Mouse (Mus musculus) hindbrain, postnatal 0 days (tissue): Measurements from ENCODE around the gene Bud31. TPM values are rescaled to one million over a fixed set of nuclear protein-coding genes. Genes with fewer than 3 reads are reported as not detected.

Experiments
- ATAC-seq: fragments of 200-750 bp; cut with Nextera tagmentation; 2 replicates; pipeline ENCODE4 v1.8.0; 2017; ENCODE audit warnings: mild to moderate bottlenecking, moderate TSS enrichment, moderate library complexity
- DNase-seq: peaks from one replicate; pipeline ENCODE4 v3.0.0-alpha.2; 2015; ENCODE audit warnings: low spot score
- H3K27ac ChIP-seq: fragments of 300-500 bp; sonication (generic); 2 replicates; pipeline ENCODE4 v1.5.1; 2014; ENCODE audit warnings: mild to moderate bottlenecking
- H3K27me3 ChIP-seq: fragments of 300-500 bp; sonication (generic); 2 replicates; pipeline ENCODE4 v1.6.1; 2014; ENCODE audit warnings: low read length, mixed read lengths; ENCODE audit not compliant: insufficient read depth
- H3K36me3 ChIP-seq: fragments of 300-500 bp; sonication (generic); 2 replicates; pipeline ENCODE4 v1.6.1; 2014; ENCODE audit warnings: low read length, mixed read lengths; ENCODE audit not compliant: insufficient read depth
- H3K4me1 ChIP-seq: fragments of 300-500 bp; sonication (generic); 2 replicates; pipeline ENCODE4 v1.6.1; 2014; ENCODE audit warnings: antibody characterized with exemption, low read length, mixed read lengths; ENCODE audit not compliant: insufficient read depth
- H3K4me2 ChIP-seq: fragments of 300-500 bp; sonication (generic); 2 replicates; pipeline ENCODE4 v1.6.1; 2014; ENCODE audit warnings: low read depth, mild to moderate bottlenecking, low read length, moderate library complexity, mixed read lengths
- H3K4me3 ChIP-seq: fragments of 300-500 bp; sonication (generic); 2 replicates; pipeline ENCODE4 v1.5.1; 2014; ENCODE audit warnings: low read length
- H3K9ac ChIP-seq: fragments of 300-500 bp; sonication (generic); replicated peaks from 2 replicates; pipeline ENCODE4 v1.6.1; 2014; ENCODE audit warnings: mild to moderate bottlenecking, low read length, moderate library complexity, mixed read lengths
- H3K9me3 ChIP-seq: fragments of 300-500 bp; sonication (generic); 2 replicates; pipeline ENCODE4 v1.6.1; 2016; ENCODE audit warnings: low read length, mixed read lengths
- CTCF ChIP-seq: IDR thresholded peaks from 2 replicates; pipeline ENCODE4 v1.5.1; 2016; ENCODE audit warnings: antibody characterized with exemption, control low read depth, low read depth
- WGBS: fragments of 180-500 bp; shearing (Covaris S2); extraction: QIAGEN DNeasy Blood & Tissue Kit; methylation state at CpG from one replicate; pipeline ENCODE4 v1.1.7; 2014; 5-methylcytosine and 5-hydroxymethylcytosine counted together
- polyA plus RNA-seq: library from polyadenylated mRNA; unstranded; fragments of >200 nt; fragmentation: Nextera tagmentation; extraction: Ambion mirVana; gene quantifications from 2 replicates; pipeline ENCODE4 v1.2.1, GENCODE M21; 2015
- total RNA-seq: library from RNA; depleted of rRNA; stranded (reverse); fragments of >200 nt; gene quantifications from 2 replicates; pipeline ENCODE4 v1.2.3, GENCODE M21; 2014; rRNA removed

Bud31 gene
- total and polyA plus RNA-seq, 2 experiments from 2014 or later, result 63.1 to 161 TPM

DNA sequence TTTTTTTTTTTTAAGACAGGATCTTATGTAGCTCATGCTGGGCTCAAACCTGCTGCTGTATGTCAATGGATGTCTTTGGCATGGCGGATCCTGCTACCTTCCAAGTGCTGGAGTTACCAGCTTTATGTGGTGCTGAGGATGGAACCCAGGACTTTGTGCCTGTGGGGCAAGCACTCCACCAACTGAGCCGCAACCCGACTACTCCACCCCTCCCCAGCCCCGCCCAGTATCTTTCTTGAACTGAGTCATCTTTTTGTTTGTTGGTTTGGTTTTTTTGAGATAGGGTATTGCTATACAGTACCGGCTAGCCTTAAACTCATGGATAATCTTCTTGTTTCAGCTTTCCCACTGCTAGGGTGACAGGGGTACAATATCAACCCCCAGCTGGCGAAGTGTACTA lies 49.3 kb downstream of the Bud31 start:
- Histone ChIP-seq H3K9me3 (no peaks in the 10 kb centered on the region), H3K4me3 (no peak overlapping the region), H3K4me1 (peaks cover 16% of the 10 kb centered on the region), H3K4me2 (0 out of 2 replicates have a peak overlapping the region, but pooled peaks have one; percentile 90), H3K36me3 (peaks cover 27% of the 10 kb centered on the region), H3K9ac (no peak overlapping the region), H3K27ac (no peak overlapping the region), H3K27me3 (no peaks in the 10 kb centered on the region)
- no peak for TF ChIP-seq CTCF
- ATAC-seq (no peak), DNase-seq (no peak)
- 96% methylated on average over 6 of the region's 6 CpGs for WGBS

DNA sequence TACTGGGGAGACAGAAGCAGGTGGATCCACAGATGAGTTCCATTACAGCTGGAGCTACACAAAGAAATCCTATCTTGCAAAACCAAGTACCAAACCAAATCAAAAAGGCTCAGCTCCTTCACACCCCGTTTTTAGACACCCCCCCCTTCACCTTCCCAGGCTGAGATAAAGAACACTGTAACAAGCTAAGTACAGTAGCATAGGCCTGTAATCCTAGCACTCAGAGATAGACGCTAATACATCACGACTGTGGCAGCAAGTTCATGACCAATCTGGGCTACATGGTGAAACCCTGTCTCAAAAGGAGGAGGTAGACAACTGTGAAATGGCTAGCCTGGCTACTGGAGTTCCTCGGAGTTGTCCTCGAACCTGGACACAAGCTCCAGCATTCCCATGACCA lies 50.2 kb downstream of the Bud31 start:
- no peak for DNase-seq
- Histone ChIP-seq H3K36me3 (peaks cover 30% of the 10 kb centered on the region), H3K4me3 (peak overlapping the region; percentile 83), H3K9me3 (no peaks in the 10 kb centered on the region), H3K27ac (peak overlapping the region; percentile 95; the same call in 1 of the 2 replicates), H3K27me3 (no peaks in the 10 kb centered on the region), H3K4me2 (peak overlapping the region; percentile 90), H3K4me1 (peaks cover 16% of the 10 kb centered on the region), H3K9ac (peak overlapping the region; percentile 91)
- 53% methylated on average over 5 of the region's 5 CpGs for WGBS
- no peak for TF ChIP-seq CTCF
- ATAC-seq, result 0 out of 2 replicates have a peak, but pooled peaks have one; percentile 3

DNA sequence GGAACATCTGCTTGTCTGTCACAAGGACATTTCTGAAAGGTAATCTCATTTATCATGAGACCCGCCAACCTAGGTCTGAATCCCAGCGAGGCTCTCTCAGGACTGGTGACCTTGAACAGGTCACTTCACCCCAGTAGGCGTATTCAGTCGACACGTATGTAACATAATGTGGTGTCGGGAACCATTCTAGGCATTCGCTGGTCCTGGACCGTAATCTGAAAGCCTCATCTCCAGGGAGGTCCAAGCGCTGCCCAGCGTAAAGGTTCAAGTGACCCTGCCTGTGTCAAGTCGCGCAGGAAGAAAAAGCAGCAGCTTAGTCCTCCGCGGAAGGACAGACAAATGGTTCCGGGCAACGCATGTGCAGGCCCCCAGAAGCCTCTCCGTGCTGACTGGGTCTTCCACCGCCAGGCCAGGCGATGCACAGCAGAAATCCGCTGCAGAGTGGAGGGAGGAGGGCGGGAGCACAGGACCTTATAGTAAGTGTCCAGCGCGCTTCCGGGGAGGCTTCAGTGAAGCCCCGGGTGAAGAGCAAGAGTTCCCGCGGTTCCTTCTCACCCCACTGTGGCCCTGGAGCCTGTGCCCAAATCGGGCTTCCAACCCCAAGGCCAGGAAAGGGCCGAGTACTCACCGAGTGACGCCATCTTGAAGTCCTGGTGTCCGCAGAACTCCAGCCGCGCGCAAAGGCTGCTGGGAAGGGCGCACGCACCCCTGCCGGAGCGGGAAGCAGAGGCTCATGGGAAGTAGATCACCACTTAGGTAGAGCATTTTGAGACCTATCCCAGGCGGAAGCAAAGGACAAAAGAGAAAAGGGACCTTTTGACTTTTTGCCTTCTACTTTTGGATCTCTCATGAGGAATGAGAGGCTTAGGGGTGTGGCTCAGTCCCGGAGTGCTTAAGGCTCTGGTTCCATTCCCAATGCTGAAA lies 51.0 kb downstream of the Bud31 start:
- peaks cover 16% of the 10 kb centered on the region for H3K4me1 ChIP-seq
- peak; percentile 94 for ATAC-seq
- no peak for TF ChIP-seq CTCF
- H3K9ac ChIP-seq, result peak overlapping the region; percentile 91
- peak overlapping the region; percentile 95 for H3K27ac ChIP-seq
- H3K36me3 ChIP-seq, result peaks cover 30% of the 10 kb centered on the region
- H3K4me3 ChIP-seq, result peak overlapping the region; percentile 83
- no peaks in the 10 kb centered on the region for H3K27me3 ChIP-seq
- WGBS, result 1% methylated on average over 41 of the region's 41 CpGs
- H3K9me3 ChIP-seq, result no peaks in the 10 kb centered on the region
- DNase-seq, result peak; percentile 95
- H3K4me2 ChIP-seq, result peak overlapping the region; percentile 90

DNA sequence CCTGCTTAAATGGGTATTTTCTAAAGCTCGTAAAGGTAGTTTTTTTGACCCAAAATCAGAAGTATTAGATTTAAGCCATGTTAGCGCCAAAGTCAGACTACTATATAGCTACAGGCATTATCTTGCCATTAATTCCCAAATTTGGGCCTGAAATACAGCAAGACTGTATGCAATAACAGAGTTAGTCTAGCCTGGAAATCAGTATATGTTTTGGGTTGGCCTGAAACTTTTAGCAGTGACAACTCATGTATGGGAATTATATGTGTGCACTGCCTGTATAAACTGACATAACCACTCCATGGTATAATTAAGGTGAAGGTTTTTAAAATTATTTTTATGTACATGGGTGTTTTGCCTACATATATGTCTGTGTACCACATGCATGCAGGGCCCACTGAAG lies 51.8 kb downstream of the Bud31 start, which contains the start of gene Atp5j2:
TSS of gene Atp5j2 (minus strand) at position 101 of the 400 bp plus-strand sequence.
- no peak for TF ChIP-seq CTCF
- WGBS, result 88% methylated on average over 2 of the region's 2 CpGs
- H3K4me1 ChIP-seq, result peaks cover 16% of the 10 kb centered on the region
- H3K27me3 ChIP-seq, result no peaks in the 10 kb centered on the region
- ATAC-seq, result no peak
- no peaks in the 10 kb centered on the region for H3K9me3 ChIP-seq
- H3K36me3 ChIP-seq, result peaks cover 30% of the 10 kb centered on the region
- H3K27ac ChIP-seq, result peak within 1 kb of the TSS; percentile 95
- H3K4me2 ChIP-seq, result peak within 1 kb of the TSS; percentile 90
- DNase-seq, result no peak
- peak within 1 kb of the TSS; percentile 83 for H3K4me3 ChIP-seq
- peak within 1 kb of the TSS; percentile 91 for H3K9ac ChIP-seq

Other genes with a start within 250 kb of the Bud31 start
- gene Smurf1, start 174.5 kb upstream of the Bud31 start, total RNA-seq, result 57.9 and 58.1 TPM in 2 replicates
- 19.5 and 22.6 TPM in 2 replicates for gene Smurf1, start 174.5 kb upstream of the Bud31 start, polyA plus RNA-seq
- not detected in 2 replicates for gene Gm4871, start 107.6 kb upstream of the Bud31 start, total RNA-seq
- gene Gm4871, start 107.6 kb upstream of the Bud31 start, polyA plus RNA-seq, result not detected in 2 replicates
- gene 1700018F24Rik, start 97.4 kb upstream of the Bud31 start, total RNA-seq, result not detected in 2 replicates
- not detected in 2 replicates for gene 1700018F24Rik, start 97.4 kb upstream of the Bud31 start, polyA plus RNA-seq
- 157 and 163 TPM in 2 replicates for gene Arpc1a, start 56.5 kb upstream of the Bud31 start, total RNA-seq
- 220 and 221 TPM in 2 replicates for gene Arpc1a, start 56.5 kb upstream of the Bud31 start, polyA plus RNA-seq
- not detected in 2 replicates for gene Kpna7, start 56.3 kb upstream of the Bud31 start, total RNA-seq
- gene Kpna7, start 56.3 kb upstream of the Bud31 start, polyA plus RNA-seq, result 0.09 TPM in 1 of 2 replicates, not detected in the other
- gene Arpc1b, start 26.1 kb upstream of the Bud31 start, total RNA-seq, result 36.4 and 53.3 TPM in 2 replicates
- gene Arpc1b, start 26.1 kb upstream of the Bud31 start, polyA plus RNA-seq, result 73.6 and 84.9 TPM in 2 replicates
- 22.6 and 26.0 TPM in 2 replicates for gene Pdap1, start 124 bp upstream of the Bud31 start, total RNA-seq
- gene Pdap1, start 124 bp upstream of the Bud31 start, polyA plus RNA-seq, result 124 and 137 TPM in 2 replicates
- gene Ptcd1, start 26.7 kb downstream of the Bud31 start, total RNA-seq, result 27.8 and 28.6 TPM in 2 replicates
- 16.9 and 17.5 TPM in 2 replicates for gene Ptcd1, start 26.7 kb downstream of the Bud31 start, polyA plus RNA-seq
- 33.1 and 48.1 TPM in 2 replicates for gene Cpsf4, start 26.9 kb downstream of the Bud31 start, total RNA-seq
- 37.8 and 40.1 TPM in 2 replicates for gene Cpsf4, start 26.9 kb downstream of the Bud31 start, polyA plus RNA-seq
- 116 and 144 TPM in 2 replicates for gene Atp5j2, start 51.7 kb downstream of the Bud31 start, total RNA-seq
- gene Atp5j2, start 51.7 kb downstream of the Bud31 start, polyA plus RNA-seq, result 727 and 733 TPM in 2 replicates
- 7.4 and 8.6 TPM in 2 replicates for gene Zkscan14, start 61.5 kb downstream of the Bud31 start, total RNA-seq
- 11.3 and 12.5 TPM in 2 replicates for gene Zkscan14, start 61.5 kb downstream of the Bud31 start, polyA plus RNA-seq
- gene Zkscan5, start 64.2 kb downstream of the Bud31 start, total RNA-seq, result 14.7 and 15.3 TPM in 2 replicates
- gene Zkscan5, start 64.2 kb downstream of the Bud31 start, polyA plus RNA-seq, result 11.1 and 12.4 TPM in 2 replicates
- 21.0 and 21.5 TPM in 2 replicates for gene Zfp655, start 91.4 kb downstream of the Bud31 start, total RNA-seq
- 25.2 and 25.5 TPM in 2 replicates for gene Zfp655, start 91.4 kb downstream of the Bud31 start, polyA plus RNA-seq
- gene Zscan25, start 140.1 kb downstream of the Bud31 start, total RNA-seq, result 21.2 and 25.5 TPM in 2 replicates
- gene Zscan25, start 140.1 kb downstream of the Bud31 start, polyA plus RNA-seq, result 0.83 and 0.92 TPM in 2 replicates
- gene Cyp3a57, start 204.9 kb downstream of the Bud31 start, total RNA-seq, result not detected in 2 replicates
- not detected in 2 replicates for gene Cyp3a57, start 204.9 kb downstream of the Bud31 start, polyA plus RNA-seq